Mouse (Mus musculus) hindbrain, postnatal 0 days (tissue): ENCODE results near the gene Prkg1. TPM values are rescaled to one million over a fixed set of nuclear protein-coding genes. Genes with fewer than 3 reads are reported as not detected.

ENCODE experiments used
- ATAC-seq: fragments of 200-750 bp; cut with Nextera tagmentation; 2 replicates; pipeline ENCODE4 v1.8.0; 2017; ENCODE audit warnings: mild to moderate bottlenecking, moderate TSS enrichment, moderate library complexity
- DNase-seq: peaks from one replicate; pipeline ENCODE4 v3.0.0-alpha.2; 2015; ENCODE audit warnings: low spot score
- H3K27ac ChIP-seq: fragments of 300-500 bp; sonication (generic); 2 replicates; pipeline ENCODE4 v1.5.1; 2014; ENCODE audit warnings: mild to moderate bottlenecking
- H3K27me3 ChIP-seq: fragments of 300-500 bp; sonication (generic); 2 replicates; pipeline ENCODE4 v1.6.1; 2014; ENCODE audit warnings: low read length, mixed read lengths; ENCODE audit not compliant: insufficient read depth
- H3K36me3 ChIP-seq: fragments of 300-500 bp; sonication (generic); 2 replicates; pipeline ENCODE4 v1.6.1; 2014; ENCODE audit warnings: low read length, mixed read lengths; ENCODE audit not compliant: insufficient read depth
- H3K4me1 ChIP-seq: fragments of 300-500 bp; sonication (generic); 2 replicates; pipeline ENCODE4 v1.6.1; 2014; ENCODE audit warnings: antibody characterized with exemption, low read length, mixed read lengths; ENCODE audit not compliant: insufficient read depth
- H3K4me2 ChIP-seq: fragments of 300-500 bp; sonication (generic); 2 replicates; pipeline ENCODE4 v1.6.1; 2014; ENCODE audit warnings: low read depth, mild to moderate bottlenecking, low read length, moderate library complexity, mixed read lengths
- H3K4me3 ChIP-seq: fragments of 300-500 bp; sonication (generic); 2 replicates; pipeline ENCODE4 v1.5.1; 2014; ENCODE audit warnings: low read length
- H3K9ac ChIP-seq: fragments of 300-500 bp; sonication (generic); replicated peaks from 2 replicates; pipeline ENCODE4 v1.6.1; 2014; ENCODE audit warnings: mild to moderate bottlenecking, low read length, moderate library complexity, mixed read lengths
- H3K9me3 ChIP-seq: fragments of 300-500 bp; sonication (generic); 2 replicates; pipeline ENCODE4 v1.6.1; 2016; ENCODE audit warnings: low read length, mixed read lengths
- CTCF ChIP-seq: IDR thresholded peaks from 2 replicates; pipeline ENCODE4 v1.5.1; 2016; ENCODE audit warnings: antibody characterized with exemption, control low read depth, low read depth
- WGBS: fragments of 180-500 bp; shearing (Covaris S2); extraction: QIAGEN DNeasy Blood & Tissue Kit; methylation state at CpG from one replicate; pipeline ENCODE4 v1.1.7; 2014; 5-methylcytosine and 5-hydroxymethylcytosine counted together
- polyA plus RNA-seq: library from polyadenylated mRNA; unstranded; fragments of >200 nt; fragmentation: Nextera tagmentation; extraction: Ambion mirVana; gene quantifications from 2 replicates; pipeline ENCODE4 v1.2.1, GENCODE M21; 2015
- total RNA-seq: library from RNA; depleted of rRNA; stranded (reverse); fragments of >200 nt; gene quantifications from 2 replicates; pipeline ENCODE4 v1.2.3, GENCODE M21; 2014

Prkg1 gene
- total and polyA plus RNA-seq, 2 experiments from 2014 or later: 5.3 to 8.6 TPM

- no peak overlapping the region for H3K27ac ChIP-seq
- WGBS: 52% methylated on average over 6 of the region's 6 CpGs
- ATAC-seq (no peak), DNase-seq (no peak)
- H3K27me3 ChIP-seq: no peaks in the 10 kb centered on the region
- no peak for TF ChIP-seq CTCF
- no peaks in the 10 kb centered on the region for H3K4me1 ChIP-seq
- H3K4me3 ChIP-seq: no peak overlapping the region
- H3K4me2 ChIP-seq: no peak overlapping the region
- no peaks in the 10 kb centered on the region for H3K36me3 ChIP-seq
- no peaks in the 10 kb centered on the region for H3K9me3 ChIP-seq
- no peak overlapping the region for H3K9ac ChIP-seq
These were observed 733.2 kb downstream of the Prkg1 start for GRCm38 (mm10) chr19:31031596-31031995.

GRCm38 (mm10) chr19:31026797-31027196, 738.0 kb downstream of the Prkg1 start:
- no peak for ATAC-seq
- no peaks in the 10 kb centered on the region for H3K36me3 ChIP-seq
- H3K27ac ChIP-seq: no peak overlapping the region
- no peaks in the 10 kb centered on the region for H3K27me3 ChIP-seq
- no peak for DNase-seq
- H3K9ac ChIP-seq: no peak overlapping the region
- no peaks in the 10 kb centered on the region for H3K4me1 ChIP-seq
- WGBS: 88% methylated on average over 5 of the region's 5 CpGs
- no peak for TF ChIP-seq CTCF
- H3K4me3 ChIP-seq: no peak overlapping the region
- H3K9me3 ChIP-seq: no peaks in the 10 kb centered on the region
- H3K4me2 ChIP-seq: no peak overlapping the region

- Histone ChIP-seq H3K9me3 (no peaks in the 10 kb centered on the region), H3K4me3 (no peak overlapping the region), H3K27ac (no peak overlapping the region), H3K27me3 (no peaks in the 10 kb centered on the region), H3K36me3 (no peaks in the 10 kb centered on the region), H3K4me1 (no peaks in the 10 kb centered on the region), H3K9ac (no peak overlapping the region), H3K4me2 (no peak overlapping the region)
- peak; percentile 29; the same call in 1 of the 2 replicates for ATAC-seq
- 44% methylated on average over 3 of the region's 3 CpGs for WGBS
- DNase-seq: peak; percentile 35
- TF ChIP-seq CTCF: no peak
These were observed 753.2 kb downstream of the Prkg1 start for GRCm38 (mm10) chr19:31011528-31012133.

- Histone ChIP-seq H3K9me3 (no peaks in the 10 kb centered on the region), H3K4me3 (no peak overlapping the region), H3K27ac (no peak overlapping the region), H3K27me3 (no peaks in the 10 kb centered on the region), H3K4me1 (no peaks in the 10 kb centered on the region), H3K9ac (no peak overlapping the region), H3K4me2 (no peak overlapping the region), H3K36me3 (no peaks in the 10 kb centered on the region)
- WGBS: 85% methylated on average over 2 of the region's 2 CpGs
- DNase-seq: no peak
- ATAC-seq: no peak
- TF ChIP-seq CTCF: no peak
These were observed 766.3 kb downstream of the Prkg1 start for GRCm38 (mm10) chr19:30998572-30998971.

- H3K36me3 ChIP-seq: no peaks in the 10 kb centered on the region
- H3K4me1 ChIP-seq: no peaks in the 10 kb centered on the region
- peak; percentile 28 for DNase-seq
- no peak overlapping the region for H3K9ac ChIP-seq
- no peaks in the 10 kb centered on the region for H3K27me3 ChIP-seq
- no peak overlapping the region for H3K4me2 ChIP-seq
- H3K9me3 ChIP-seq: no peaks in the 10 kb centered on the region
- no peak for TF ChIP-seq CTCF
- no peak overlapping the region for H3K27ac ChIP-seq
- 41% methylated on average over 4 of the region's 4 CpGs for WGBS
- H3K4me3 ChIP-seq: no peak overlapping the region
- no peak for ATAC-seq
These were observed 774.4 kb downstream of the Prkg1 start for GRCm38 (mm10) chr19:30990390-30990789.

GRCm38 (mm10) chr19:30982436-30982835, 782.4 kb downstream of the Prkg1 start:
- no peak for DNase-seq
- H3K27ac ChIP-seq: no peak overlapping the region
- H3K36me3 ChIP-seq: no peaks in the 10 kb centered on the region
- no peak for TF ChIP-seq CTCF
- no peak for ATAC-seq
- no peaks in the 10 kb centered on the region for H3K4me1 ChIP-seq
- H3K9me3 ChIP-seq: no peaks in the 10 kb centered on the region
- no peaks in the 10 kb centered on the region for H3K27me3 ChIP-seq
- WGBS: 69% methylated on average over 4 of the region's 4 CpGs
- H3K4me3 ChIP-seq: no peak overlapping the region
- no peak overlapping the region for H3K9ac ChIP-seq
- no peak overlapping the region for H3K4me2 ChIP-seq

GRCm38 (mm10) chr19:30978096-30978495, 786.7 kb downstream of the Prkg1 start:
- ATAC-seq (0 out of 2 replicates have a peak, but pooled peaks have one; percentile 45), DNase-seq (no peak)
- TF ChIP-seq CTCF: no peak
- no peaks in the 10 kb centered on the region for H3K9me3 ChIP-seq
- H3K4me3 ChIP-seq: no peak overlapping the region
- H3K36me3 ChIP-seq: no peaks in the 10 kb centered on the region
- no peaks in the 10 kb centered on the region for H3K4me1 ChIP-seq
- H3K9ac ChIP-seq: no peak overlapping the region
- WGBS: 84% methylated on average over 4 of the region's 4 CpGs
- H3K4me2 ChIP-seq: no peak overlapping the region
- no peak overlapping the region for H3K27ac ChIP-seq
- H3K27me3 ChIP-seq: no peaks in the 10 kb centered on the region
